Mouse (Mus musculus): Measurements from ENCODE around the gene Cd177. TPM values are rescaled to one million over a fixed set of nuclear protein-coding genes. Genes with fewer than 3 reads are reported as not detected.
"Not testable (repeated sequence)": the region's sequence is repeated elsewhere in the genome, so short reads cannot be mapped to it uniquely, and the experiment has no call there.

Cd177 gene
- polyA plus RNA-seq, 1 experiment = 6.9 TPM

DNA sequence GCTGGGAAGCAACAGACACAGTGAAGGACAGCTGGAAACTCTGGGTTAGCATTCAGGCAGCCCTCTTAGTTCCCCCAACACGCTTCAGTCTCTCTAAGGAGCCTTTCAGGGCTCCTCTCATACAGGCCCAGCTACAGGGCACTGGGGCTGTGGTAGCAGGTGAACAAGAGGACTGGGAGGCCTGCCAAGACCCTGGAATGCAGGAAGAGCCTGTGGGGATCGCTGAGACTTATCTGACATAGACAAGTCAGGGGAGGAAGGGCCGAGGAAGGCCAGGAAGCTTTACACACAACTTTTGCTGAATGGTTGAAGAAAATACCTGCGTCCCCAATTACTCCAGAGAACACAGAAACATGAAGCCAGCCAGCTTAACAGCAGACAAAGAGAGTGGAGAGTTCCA is 9.4 kb downstream of the Cd177 start:
- no peak overlapping the region for H3K27ac ChIP-seq (ENCODE audit: insufficient read depth, low read length)
- DNase-seq (ENCODE audit: low read depth in 1 of 2, low spot score in 2 of 2) = no peak
- no peaks in the 10 kb centered on the region for H3K27me3 ChIP-seq (ENCODE audit: control insufficient read depth, insufficient read depth, low read length)
- H3K4me1 ChIP-seq (ENCODE audit: control insufficient read depth, insufficient read depth, insufficient read length) = no peaks in the 10 kb centered on the region
- H3K4me3 ChIP-seq (ENCODE audit: extremely low read depth, insufficient read depth, insufficient read length) = no peak overlapping the region
- H3K36me3 ChIP-seq (ENCODE audit: control insufficient read depth, insufficient read depth, low read length) = no peaks in the 10 kb centered on the region
- TF ChIP-seq CTCF (IDR thresholded peaks at IDR 0.05; ENCODE audit: extremely low read depth, insufficient read depth, insufficient read length, insufficient replicate concordance) = no peak
- 57% methylated on average over 4 of the region's 4 CpGs for WGBS

GRCm38 (mm10) chr7:24735970-24736670 is 24.0 kb downstream of the Cd177 start:
- TF ChIP-seq POLR2A (IDR thresholded peaks at IDR 0.05; ENCODE audit: low read depth, low read length) = no peak

GRCm38 (mm10) chr7:24726808-24727207 is 33.3 kb downstream of the Cd177 start, which contains the start of gene Gm4763:
TSS of gene Gm4763 (minus strand) at chr7:24726908.
- 90% methylated on average over 11 of the region's 11 CpGs for WGBS
- H3K4me3 ChIP-seq (ENCODE audit: extremely low read depth, insufficient read depth, insufficient read length); DNase-seq (ENCODE audit: low read depth in 1 of 2, low spot score in 2 of 2); H3K36me3 ChIP-seq (ENCODE audit: control insufficient read depth, insufficient read depth, low read length); H3K27ac ChIP-seq (ENCODE audit: insufficient read depth, low read length); H3K27me3 ChIP-seq (ENCODE audit: control insufficient read depth, insufficient read depth, low read length); H3K4me1 ChIP-seq (ENCODE audit: control insufficient read depth, insufficient read depth, insufficient read length): not testable (repeated sequence)

More at GRCm38 (mm10) chr7:24735970-24736670, 24.0 kb downstream of the Cd177 start:
- WGBS = 13% methylated on average over 17 of the region's 17 CpGs
- Histone ChIP-seq H3K27ac (ENCODE audit: insufficient read depth, low read length) (no peak overlapping the region), H3K27me3 (ENCODE audit: control insufficient read depth, insufficient read depth, low read length) (0 out of 2 replicates have a peak, but pooled peaks cover 1% of the 10 kb centered on the region), H3K36me3 (ENCODE audit: control insufficient read depth, insufficient read depth, low read length) (no peaks in the 10 kb centered on the region), H3K4me1 (ENCODE audit: control insufficient read depth, insufficient read depth, insufficient read length) (no peaks in the 10 kb centered on the region), H3K4me3 (ENCODE audit: extremely low read depth, insufficient read depth, insufficient read length) (no peak overlapping the region)
- DNase-seq (ENCODE audit: low read depth in 1 of 2, low spot score in 2 of 2) = no peak

DNA sequence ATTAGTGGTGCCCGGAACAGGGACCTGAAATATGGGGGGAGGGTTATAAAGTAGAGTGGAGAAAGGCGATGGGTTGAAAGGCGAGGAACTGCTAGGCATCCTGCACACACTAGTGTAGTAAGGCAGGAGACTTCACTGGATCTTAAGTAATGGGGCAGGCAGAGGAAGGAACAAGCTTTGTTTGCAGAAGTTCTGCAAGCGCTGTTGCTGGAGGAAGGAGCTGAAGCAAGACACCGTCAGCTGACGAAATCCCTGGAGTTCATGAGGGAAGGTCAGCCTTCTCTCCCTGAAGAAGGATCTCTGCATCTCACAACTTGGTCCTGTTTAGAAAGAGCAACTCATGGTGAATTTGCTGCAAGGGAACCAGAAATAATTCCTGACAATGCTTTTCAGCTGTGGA is 45.1 kb downstream of the Cd177 start:
- WGBS = 43% methylated on average over 6 of the region's 6 CpGs
- H3K27me3 ChIP-seq (ENCODE audit: control insufficient read depth, insufficient read depth, low read length) = no peaks in the 10 kb centered on the region
- H3K27ac ChIP-seq (ENCODE audit: insufficient read depth, low read length) = no peak overlapping the region
- DNase-seq (ENCODE audit: low read depth in 1 of 2, low spot score in 2 of 2) = no peak
- no peaks in the 10 kb centered on the region for H3K36me3 ChIP-seq (ENCODE audit: control insufficient read depth, insufficient read depth, low read length)
- TF ChIP-seq CTCF (IDR thresholded peaks at IDR 0.05; ENCODE audit: extremely low read depth, insufficient read depth, insufficient read length, insufficient replicate concordance) (no peak), POLR2A (IDR thresholded peaks at IDR 0.05; ENCODE audit: low read depth, low read length) (no peak)
- no peak overlapping the region for H3K4me3 ChIP-seq (ENCODE audit: extremely low read depth, insufficient read depth, insufficient read length)
- H3K4me1 ChIP-seq (ENCODE audit: control insufficient read depth, insufficient read depth, insufficient read length) = no peaks in the 10 kb centered on the region

- no peaks in the 10 kb centered on the region for H3K4me1 ChIP-seq (ENCODE audit: control insufficient read depth, insufficient read depth, insufficient read length)
- H3K36me3 ChIP-seq (ENCODE audit: control insufficient read depth, insufficient read depth, low read length) = no peaks in the 10 kb centered on the region
- no peak within 1 kb of the TSS for H3K27ac ChIP-seq (ENCODE audit: insufficient read depth, low read length)
- H3K27me3 ChIP-seq (ENCODE audit: control insufficient read depth, insufficient read depth, low read length) = no peaks in the 10 kb centered on the region
- WGBS = 94% methylated on average over 14 of the region's 14 CpGs
- TF ChIP-seq CTCF (IDR thresholded peaks at IDR 0.05; ENCODE audit: extremely low read depth, insufficient read depth, insufficient read length, insufficient replicate concordance) = no peak
- TF ChIP-seq POLR2A (IDR thresholded peaks at IDR 0.05; ENCODE audit: low read depth, low read length) = no peak
- DNase-seq (ENCODE audit: low read depth in 1 of 2, low spot score in 2 of 2) = no peak
- H3K4me3 ChIP-seq (ENCODE audit: extremely low read depth, insufficient read depth, insufficient read length) = no peak within 1 kb of the TSS
Observed at GRCm38 (mm10) chr7:24708832-24709292, 51.2 kb downstream of the Cd177 start, which contains the start of gene BC049730. TSS of gene BC049730 (plus strand) at chr7:24709242.

- DNase-seq (ENCODE audit: low read depth in 1 of 2, low spot score in 2 of 2); H3K4me3 ChIP-seq (ENCODE audit: extremely low read depth, insufficient read depth, insufficient read length); H3K4me1 ChIP-seq (ENCODE audit: control insufficient read depth, insufficient read depth, insufficient read length); H3K27ac ChIP-seq (ENCODE audit: insufficient read depth, low read length); H3K27me3 ChIP-seq (ENCODE audit: control insufficient read depth, insufficient read depth, low read length); H3K36me3 ChIP-seq (ENCODE audit: control insufficient read depth, insufficient read depth, low read length): not testable (repeated sequence)
- 72% methylated on average over 9 of the region's 9 CpGs for WGBS
Observed at GRCm38 (mm10) chr7:24702841-24703240, 57.3 kb downstream of the Cd177 start.

- not testable (repeated sequence) for H3K27ac ChIP-seq (ENCODE audit: insufficient read depth, low read length); DNase-seq (ENCODE audit: low read depth in 1 of 2, low spot score in 2 of 2)
- 93% methylated on average over 4 of the region's 4 CpGs for WGBS
Observed at GRCm38 (mm10) chr7:24697891-24698290, 62.2 kb downstream of the Cd177 start.

More at GRCm38 (mm10) chr7:24697891-24698290, 62.2 kb downstream of the Cd177 start:
- not testable (repeated sequence) for H3K27me3 ChIP-seq (ENCODE audit: control insufficient read depth, insufficient read depth, low read length); H3K36me3 ChIP-seq (ENCODE audit: control insufficient read depth, insufficient read depth, low read length); H3K4me3 ChIP-seq (ENCODE audit: extremely low read depth, insufficient read depth, insufficient read length); H3K4me1 ChIP-seq (ENCODE audit: control insufficient read depth, insufficient read depth, insufficient read length)

Other genes with a start within 250 kb of the Cd177 start
- not detected in 2 replicates for gene AC161166.1, start 247.9 kb downstream of the Cd177 start, polyA plus RNA-seq (2012; rRNA removed)
- 11.2 and 13.1 TPM in 2 replicates for gene Irgq, start 229.6 kb downstream of the Cd177 start, polyA plus RNA-seq (2012; rRNA removed)
- gene Pinlyp, start 214.2 kb downstream of the Cd177 start, polyA plus RNA-seq (2012; rRNA removed) = 0.23 and 0.36 TPM in 2 replicates
- 52.3 and 56.2 TPM in 2 replicates for gene Xrcc1, start 214.0 kb downstream of the Cd177 start, polyA plus RNA-seq (2012; rRNA removed)
- gene Ethe1, start 172.8 kb downstream of the Cd177 start, polyA plus RNA-seq (2012; rRNA removed) = 23.2 and 27.3 TPM in 2 replicates
- 0.29 and 0.61 TPM in 2 replicates for gene Zfp575, start 172.7 kb downstream of the Cd177 start, polyA plus RNA-seq (2012; rRNA removed)
- gene Phldb3, start 149.5 kb downstream of the Cd177 start, polyA plus RNA-seq (2012; rRNA removed) = 5.2 and 7.6 TPM in 2 replicates
- not detected in 2 replicates for gene Lypd3, start 123.8 kb downstream of the Cd177 start, polyA plus RNA-seq (2012; rRNA removed)
- not detected in 2 replicates for gene Tex101, start 83.6 kb downstream of the Cd177 start, polyA plus RNA-seq (2012; rRNA removed)
- not detected in 2 replicates for gene BC049730, start 51.1 kb downstream of the Cd177 start, polyA plus RNA-seq (2012; rRNA removed)
- gene Gm4763, start 33.4 kb downstream of the Cd177 start, polyA plus RNA-seq (2012; rRNA removed) = not detected in 2 replicates
- gene Ceacam10, start 16.9 kb upstream of the Cd177 start, polyA plus RNA-seq (2012; rRNA removed) = 0.41 and 0.49 TPM in 2 replicates
- 1.9 and 2.9 TPM in 2 replicates for gene Gm9844, start 101.9 kb upstream of the Cd177 start, polyA plus RNA-seq (2012; rRNA removed)
- gene Lypd4, start 109.6 kb upstream of the Cd177 start, polyA plus RNA-seq (2012; rRNA removed) = not detected in 2 replicates
- not detected in 2 replicates for gene Dmrtc2, start 109.7 kb upstream of the Cd177 start, polyA plus RNA-seq (2012; rRNA removed)
- 627 and 638 TPM in 2 replicates for gene Rps19, start 124.1 kb upstream of the Cd177 start, polyA plus RNA-seq (2012; rRNA removed)
- 959 and 1,255 TPM in 2 replicates for gene Cd79a, start 137.1 kb upstream of the Cd177 start, polyA plus RNA-seq (2012; rRNA removed)
- gene Arhgef1, start 142.6 kb upstream of the Cd177 start, polyA plus RNA-seq (2012; rRNA removed) = 915 and 1,063 TPM in 2 replicates
- gene Gm4881, start 184.2 kb upstream of the Cd177 start, polyA plus RNA-seq (2012; rRNA removed) = not detected in 2 replicates
- 361 and 478 TPM in 2 replicates for gene Rabac1, start 212.4 kb upstream of the Cd177 start, polyA plus RNA-seq (2012; rRNA removed)
- 11.2 and 16.0 TPM in 2 replicates for gene Atp1a3, start 245.6 kb upstream of the Cd177 start, polyA plus RNA-seq (2012; rRNA removed)